Mouse (Mus musculus) heart, adult 8-10 months (tissue): ENCODE results near the gene Hexim2. TPM values are rescaled to one million over a fixed set of nuclear protein-coding genes. Genes with fewer than 3 reads are reported as not detected.

ENCODE experiments used
- DNase-seq: peaks from one replicate; pipeline ENCODE4 v3.0.0; 2022; ENCODE audit warnings: low spot score
- total RNA-seq, 4 experiments: library from RNA; stranded (reverse); gene quantifications; 2 replicates each; pipeline ENCODE4 v1.2.4; 2022

The Hexim2 gene
- total RNA-seq, 4 experiments from 2014 or later: 1.2 to 2.0 (median 1.9) TPM

DNA sequence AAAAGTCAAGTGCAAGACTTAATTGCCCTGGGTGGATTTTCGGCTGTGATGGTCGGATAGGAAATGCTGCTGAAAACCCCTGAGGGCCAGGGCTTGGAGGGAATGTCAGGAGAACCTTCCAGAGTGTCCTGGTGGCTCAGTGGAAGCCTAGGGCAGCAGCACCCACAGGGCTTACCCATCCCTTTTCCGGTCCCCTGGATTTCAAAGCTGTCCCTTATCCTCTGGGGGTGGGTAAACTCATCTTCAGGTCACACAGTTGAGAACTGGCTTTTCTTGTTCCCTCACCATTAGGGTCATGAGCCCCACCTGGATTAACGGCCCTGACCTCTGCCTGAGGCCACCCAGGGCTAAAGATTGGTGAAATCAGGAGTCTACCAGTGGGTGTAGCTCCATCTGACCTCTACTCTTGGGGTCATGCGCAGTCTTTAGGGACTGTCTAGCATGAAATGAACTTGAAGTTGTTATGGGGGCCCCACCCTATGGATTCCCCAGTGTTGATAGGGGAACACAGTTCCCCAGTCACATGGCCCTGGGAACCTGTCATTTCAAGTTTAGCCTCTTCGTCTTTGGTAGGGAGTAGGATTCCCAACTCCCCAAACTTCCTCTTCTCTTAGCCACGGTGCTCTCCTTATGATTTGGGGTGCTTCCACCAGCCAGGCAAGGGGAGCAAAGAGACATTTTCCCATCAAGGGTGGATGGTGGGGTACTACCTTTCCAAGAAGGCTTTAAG lies 41.0 kb downstream of the Hexim2 start:
- no peak for DNase-seq

DNA sequence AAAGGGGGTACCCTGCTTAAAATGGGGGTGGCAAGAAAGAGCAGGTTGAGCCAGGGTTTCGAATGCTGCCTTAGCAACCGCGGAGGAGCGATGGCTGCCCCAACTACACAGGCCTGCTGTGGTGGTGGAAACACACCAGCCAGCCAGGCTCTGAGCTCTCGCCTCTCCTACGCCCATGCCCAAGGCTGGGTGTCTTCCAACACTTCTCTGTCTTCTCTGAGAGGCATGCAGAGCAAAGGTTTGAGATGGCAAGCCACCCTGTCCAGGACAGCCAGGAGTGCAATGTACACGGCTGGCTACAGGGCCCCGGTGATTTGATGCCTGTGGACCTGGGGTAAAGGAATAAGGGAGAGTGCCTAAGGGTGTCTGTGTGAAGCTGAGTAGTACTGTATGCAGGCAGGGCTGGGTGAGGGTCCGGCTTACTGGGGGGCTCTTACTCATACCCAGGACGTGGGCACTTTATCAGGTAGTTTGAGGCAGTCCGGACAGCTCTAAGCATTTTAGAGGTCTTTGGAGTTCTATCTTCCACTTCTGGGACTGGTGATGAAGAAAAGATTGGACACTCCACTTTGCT lies 41.6 kb downstream of the Hexim2 start:
- DNase-seq: no peak

DNA sequence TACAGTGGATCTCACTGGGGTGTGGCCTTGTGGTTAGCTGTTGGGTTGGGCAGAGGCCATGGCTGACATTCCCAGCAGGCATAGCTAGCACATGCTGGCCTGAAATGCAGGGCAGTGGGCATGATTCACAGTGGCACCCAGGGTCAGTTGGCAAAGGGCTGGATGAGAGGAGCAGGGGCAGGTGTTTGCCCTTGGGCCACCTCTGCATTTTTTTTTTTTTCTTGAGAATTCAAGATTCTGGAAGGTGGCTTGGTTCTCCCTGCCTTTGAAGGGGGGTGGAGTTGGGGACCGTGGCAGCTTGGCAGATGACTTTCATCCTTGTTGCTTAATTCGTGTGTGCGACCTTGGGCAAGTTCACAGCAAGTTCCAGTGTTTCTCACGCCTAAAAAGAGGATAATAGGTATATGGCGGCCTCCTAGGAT lies 42.2 kb downstream of the Hexim2 start:
- no peak for DNase-seq

DNA sequence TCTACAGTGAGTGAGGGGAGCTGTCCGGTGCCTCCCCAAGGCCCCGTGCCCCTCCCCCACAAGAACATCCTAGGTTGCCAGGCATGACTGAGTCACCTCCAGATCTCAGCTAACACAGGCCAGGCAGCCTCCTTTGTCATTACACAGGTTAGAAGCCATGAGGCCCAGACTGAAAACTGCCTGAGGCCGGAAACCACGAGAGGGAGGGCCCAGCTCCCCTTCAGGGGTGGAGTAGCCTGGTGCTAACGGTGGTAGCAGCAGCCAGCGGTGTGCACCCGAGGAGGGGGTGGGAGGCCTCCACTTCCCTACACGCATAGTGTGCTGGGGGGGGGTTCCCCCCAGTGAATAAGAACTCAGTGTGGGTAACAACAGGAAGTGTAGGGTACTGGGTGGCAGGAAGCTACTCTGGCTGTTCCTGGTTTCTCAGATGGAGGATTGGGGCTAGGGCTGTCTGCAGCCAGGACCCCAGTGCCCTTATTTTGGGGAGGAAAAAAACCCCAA lies 42.7 kb downstream of the Hexim2 start:
- peak; percentile 56 for DNase-seq

DNA sequence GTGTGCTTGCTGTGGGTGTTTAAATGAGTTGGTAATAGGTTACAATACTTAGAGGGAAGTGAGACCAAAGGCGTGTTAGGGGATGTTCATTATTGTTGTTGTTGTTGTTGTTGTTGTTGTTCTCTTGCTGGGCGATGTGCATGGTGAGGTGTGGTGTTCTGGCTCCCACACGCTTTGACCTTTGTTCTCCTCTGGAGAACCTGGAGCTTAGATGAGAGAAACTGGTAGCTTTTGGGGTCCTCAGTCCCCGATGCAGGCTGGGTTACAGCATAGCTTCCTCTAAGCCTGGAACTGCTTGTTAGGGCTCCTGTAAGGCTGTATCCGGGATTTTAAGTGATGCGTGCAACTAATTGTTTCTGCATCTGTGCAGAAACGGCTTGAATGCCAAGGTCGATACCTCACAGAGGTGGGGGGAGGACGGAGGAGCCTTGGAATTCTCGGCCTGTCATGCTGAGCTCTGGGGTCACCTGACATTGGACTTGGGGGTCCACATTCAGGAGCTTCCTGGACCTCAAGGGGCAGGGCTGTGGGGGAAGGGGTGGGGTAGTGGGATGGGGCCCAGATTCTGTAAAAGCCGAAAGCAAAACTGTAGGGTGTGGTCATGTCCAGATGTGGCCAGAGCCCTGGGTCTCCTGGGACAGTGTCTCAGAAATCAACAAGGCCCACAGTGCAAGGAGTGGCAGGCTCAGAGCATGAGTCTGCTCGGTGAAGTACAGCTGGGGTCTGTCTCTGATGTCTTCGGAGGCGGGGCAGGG lies 43.6 kb downstream of the Hexim2 start:
- DNase-seq: peak; percentile 65

DNA sequence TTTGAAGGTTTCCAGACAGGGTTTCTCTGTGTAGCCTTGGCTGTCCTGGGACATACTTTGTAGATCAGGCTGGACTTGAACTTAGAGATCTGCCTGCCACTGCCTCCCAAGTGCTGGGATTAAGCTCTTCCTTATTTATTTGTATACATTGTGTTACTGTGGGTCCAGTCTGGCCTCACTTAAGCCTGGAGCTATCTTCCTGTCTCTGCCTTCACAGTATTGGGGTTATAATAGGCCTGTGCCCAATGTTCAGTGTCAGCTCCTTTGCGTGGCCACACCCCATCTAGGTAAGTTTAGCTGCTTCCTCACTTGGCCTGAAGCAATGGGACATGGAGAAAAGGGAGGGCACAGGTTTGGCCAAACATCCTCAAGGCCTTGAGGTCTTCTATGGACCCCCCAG lies 44.3 kb downstream of the Hexim2 start:
- DNase-seq: no peak

DNA sequence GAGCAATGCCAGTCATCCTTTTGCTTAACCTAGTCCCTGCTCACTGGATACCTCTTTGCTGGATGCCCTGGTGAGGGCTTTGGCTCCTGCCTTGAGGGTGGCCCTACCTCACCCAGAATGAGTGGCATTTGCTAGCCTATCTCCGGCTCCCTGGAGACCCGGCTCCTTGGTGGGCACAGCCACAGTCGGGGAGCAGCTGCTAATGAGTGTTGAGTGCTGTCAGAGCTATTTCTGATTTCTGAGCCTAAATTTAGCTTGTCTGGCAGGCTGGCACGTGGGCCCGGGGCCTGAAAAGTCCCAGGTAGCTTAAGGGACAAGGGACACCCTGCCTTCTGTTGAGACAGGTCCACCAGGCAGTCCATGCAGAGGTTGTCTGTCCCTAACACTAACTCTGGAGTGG lies 45.0 kb downstream of the Hexim2 start:
- no peak for DNase-seq

DNA sequence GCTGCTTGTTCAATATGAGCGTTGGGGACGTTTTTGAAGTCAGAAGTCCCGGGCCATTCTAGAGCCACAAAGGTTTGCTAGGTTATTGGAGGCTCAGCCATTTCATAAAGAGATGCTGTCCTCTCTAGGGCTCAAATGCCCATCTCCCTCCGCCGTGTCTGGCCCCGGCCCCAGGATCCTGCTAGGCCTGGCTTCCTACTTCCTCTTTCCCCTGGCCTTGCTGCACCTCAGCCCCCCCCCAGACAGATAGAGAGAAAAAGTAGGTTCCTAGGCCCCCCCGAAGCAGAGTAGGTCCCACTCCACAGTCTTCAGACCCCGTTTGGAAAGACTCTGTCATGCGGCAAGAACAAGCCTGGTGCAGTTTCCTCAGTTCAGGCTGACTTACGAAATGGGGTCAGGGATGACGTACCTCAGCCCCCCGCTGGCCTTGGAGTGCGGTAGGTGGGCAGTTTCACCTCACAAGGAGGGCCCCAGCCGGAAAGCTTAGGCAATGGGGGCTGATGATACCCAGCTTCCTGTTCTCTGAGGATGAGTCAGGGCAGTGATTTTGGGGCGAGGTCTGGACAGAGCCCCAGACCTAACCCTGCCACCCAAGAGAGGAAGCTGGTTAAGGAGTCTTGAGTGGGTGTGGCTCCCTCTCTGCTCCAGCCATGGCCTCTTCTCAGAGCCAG lies 45.7 kb downstream of the Hexim2 start:
- no peak for DNase-seq

DNA sequence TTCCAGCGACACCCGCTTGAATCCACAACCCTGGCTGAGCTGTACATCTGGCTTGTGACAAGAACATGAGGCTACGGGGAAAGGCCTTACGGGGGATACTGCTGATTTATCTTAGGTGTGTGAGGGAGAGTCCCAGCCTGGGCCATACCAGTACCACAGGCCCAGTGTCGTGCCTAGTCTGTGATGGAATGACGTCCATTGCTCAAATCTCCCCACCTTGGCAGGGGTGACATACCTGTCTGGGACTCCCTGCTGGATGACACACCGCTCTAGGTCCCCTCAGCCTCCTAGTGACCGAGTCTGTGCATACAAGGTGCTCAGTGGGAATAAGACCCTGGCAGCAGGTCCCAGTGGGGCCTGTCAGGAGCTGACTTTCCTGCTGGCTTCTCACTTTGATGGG lies 46.5 kb downstream of the Hexim2 start:
- DNase-seq: no peak

DNA sequence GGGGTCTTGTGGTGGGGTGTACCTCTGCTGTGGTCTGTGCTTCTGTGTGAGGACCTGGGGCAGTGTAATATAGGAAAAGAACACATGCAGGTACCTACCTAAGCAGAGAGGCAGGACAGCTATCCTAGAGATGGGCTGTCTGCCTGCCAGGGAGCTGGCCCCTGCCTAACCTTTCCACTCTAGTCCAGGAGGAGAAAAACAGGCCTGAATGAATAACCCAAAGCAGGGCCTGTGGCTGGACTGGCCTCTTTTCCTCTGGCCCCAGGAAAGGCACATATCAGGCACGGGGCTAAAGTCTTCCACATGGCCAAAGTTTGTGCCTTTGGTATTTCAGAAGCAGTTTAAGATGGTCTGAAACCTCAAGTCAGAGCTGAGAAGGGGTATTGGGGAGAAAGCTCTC lies 48.2 kb downstream of the Hexim2 start:
- no peak for DNase-seq

DNA sequence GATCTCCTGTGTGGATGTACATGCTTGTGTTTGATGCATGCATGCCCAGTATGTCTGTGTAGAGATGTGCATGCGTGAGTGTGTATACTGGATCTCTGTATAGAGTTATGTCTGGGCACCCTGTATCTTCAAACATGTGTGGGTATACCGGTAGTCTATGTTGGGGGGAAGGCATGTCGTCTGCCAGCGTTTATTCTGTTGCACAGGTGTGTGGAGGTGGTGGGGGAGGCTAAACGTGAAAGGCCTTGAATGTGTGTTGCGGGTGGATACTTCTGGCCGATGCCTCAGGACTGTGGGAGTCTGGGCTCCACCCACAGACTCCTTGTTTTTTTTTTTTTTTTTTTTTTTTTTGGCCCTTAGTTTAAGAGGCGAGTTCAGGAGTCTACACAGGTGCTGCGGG lies 49.1 kb downstream of the Hexim2 start:
- no peak for DNase-seq

DNA sequence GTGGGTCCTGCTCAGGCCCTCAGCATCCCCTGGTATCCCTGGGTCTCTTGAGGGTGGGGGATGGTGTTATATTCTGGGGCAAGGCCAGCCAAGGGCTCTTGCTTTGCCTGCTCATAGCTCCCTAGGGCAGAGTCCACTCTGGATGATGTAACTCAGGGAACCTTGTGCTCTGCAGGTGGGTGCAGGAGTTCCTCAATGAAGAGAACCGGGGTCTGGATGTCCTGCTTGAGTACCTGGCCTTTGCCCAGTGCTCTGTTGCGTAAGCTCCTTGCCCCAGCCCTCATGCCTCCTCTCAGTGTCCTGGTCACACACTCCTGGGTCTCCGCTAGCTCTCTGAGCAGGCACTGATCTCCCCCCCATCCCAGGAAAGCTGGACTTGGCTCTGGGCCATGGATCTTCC lies 49.7 kb downstream of the Hexim2 start:
- DNase-seq: no peak

DNA sequence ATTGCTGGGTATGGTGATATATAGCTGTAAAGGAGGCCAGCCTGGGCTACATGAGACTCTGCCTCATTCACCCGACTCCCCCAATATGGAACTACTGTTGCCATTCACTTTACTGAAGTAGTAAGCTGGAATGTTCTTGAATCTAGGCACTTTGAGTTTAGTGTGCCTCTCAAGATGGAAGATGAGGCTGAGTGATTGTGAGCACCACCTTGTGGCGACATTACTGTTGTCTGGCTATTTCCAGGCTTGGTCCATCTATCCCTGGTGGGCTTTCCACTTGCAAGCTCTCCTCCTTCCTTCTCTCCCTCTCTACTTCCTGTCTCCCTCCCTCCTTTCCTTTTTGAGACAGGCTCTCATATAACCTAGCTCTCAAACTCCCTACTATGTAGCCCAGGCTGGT lies 52.7 kb downstream of the Hexim2 start:
- peak; percentile 45 for DNase-seq

Other genes starting within 250 kb of the Hexim2 start
- gene Fam187a, start 247.3 kb upstream of the Hexim2 start, total RNA-seq: not detected
- under 1 TPM; 0.09 to 0.38 (median 0.27) TPM for gene Gfap, start 231.5 kb upstream of the Hexim2 start, total RNA-seq
- gene Kif18b, start 207.3 kb upstream of the Hexim2 start, total RNA-seq: under 1 TPM in 3 of 4 experiments, not detected in 1; 0.08 to 0.37 (median 0.13) TPM
- not detected for gene C1ql1, start 185.7 kb upstream of the Hexim2 start, total RNA-seq
- gene Nmt1, start 104.2 kb upstream of the Hexim2 start, total RNA-seq: 10 to 100 TPM; 67.2 to 74.7 (median 70.0) TPM
- gene Dcakd, start 104.1 kb upstream of the Hexim2 start, total RNA-seq: 10 to 100 TPM; 54.2 to 95.5 (median 77.9) TPM
- 10 to 100 TPM; 10.7 to 19.1 (median 12.1) TPM for gene Plcd3, start 30.8 kb upstream of the Hexim2 start, total RNA-seq
- 10 to 100 TPM; 24.1 to 39.8 (median 32.0) TPM for gene Acbd4, start 30.7 kb upstream of the Hexim2 start, total RNA-seq
- 10 to 100 TPM; 15.9 to 18.6 (median 17.0) TPM for gene Hexim1, start 16.2 kb upstream of the Hexim2 start, total RNA-seq
- gene Fmnl1, start 38.7 kb downstream of the Hexim2 start, total RNA-seq: 10 to 100 TPM in 3 of 4 experiments, 1 to 10 TPM in 1; 9.3 to 20.1 (median 13.2) TPM
- gene 1700023F06Rik, start 76.1 kb downstream of the Hexim2 start, total RNA-seq: not detected
- gene Spata32, start 86.0 kb downstream of the Hexim2 start, total RNA-seq: not detected
- gene Map3k14, start 135.0 kb downstream of the Hexim2 start, total RNA-seq: 1 to 10 TPM; 2.7 to 3.9 (median 3.6) TPM
- gene Arhgap27, start 231.3 kb downstream of the Hexim2 start, total RNA-seq: 10 to 100 TPM; 11.9 to 20.4 (median 13.3) TPM